Mouse (Mus musculus) NIH3T3 (cell line): ENCODE measurements around the gene Saxo1.

Experiments used
- DNase-seq: peaks from one replicate; pipeline ENCODE4 v3.0.0-alpha.2; 2012; ENCODE audit warnings: low read depth

Gene Saxo1

GRCm38 (mm10) chr4:86527162-86528136 is 30.7 kb downstream of the Saxo1 start:
- DNase-seq = peak; percentile 44

DNA sequence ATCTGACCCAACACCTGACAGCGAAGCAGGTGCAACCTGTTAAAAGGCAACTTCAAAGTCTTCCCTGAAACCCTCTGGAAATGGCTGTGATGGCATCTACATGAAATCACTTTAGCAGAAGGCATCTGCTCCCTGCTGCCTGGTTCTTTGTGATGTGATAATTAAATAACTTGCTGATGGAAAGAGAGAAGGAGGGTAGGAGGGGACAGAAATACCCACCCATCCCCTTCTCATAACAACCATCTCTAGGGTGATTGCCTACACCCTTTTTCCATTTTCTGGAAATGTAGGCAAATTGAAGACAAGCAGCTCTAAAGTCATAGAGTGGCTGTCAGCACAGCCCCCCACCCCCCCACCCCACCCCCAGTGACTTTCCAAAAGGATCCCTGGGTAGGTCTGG is 33.6 kb downstream of the Saxo1 start:
- DNase-seq = no peak

DNA sequence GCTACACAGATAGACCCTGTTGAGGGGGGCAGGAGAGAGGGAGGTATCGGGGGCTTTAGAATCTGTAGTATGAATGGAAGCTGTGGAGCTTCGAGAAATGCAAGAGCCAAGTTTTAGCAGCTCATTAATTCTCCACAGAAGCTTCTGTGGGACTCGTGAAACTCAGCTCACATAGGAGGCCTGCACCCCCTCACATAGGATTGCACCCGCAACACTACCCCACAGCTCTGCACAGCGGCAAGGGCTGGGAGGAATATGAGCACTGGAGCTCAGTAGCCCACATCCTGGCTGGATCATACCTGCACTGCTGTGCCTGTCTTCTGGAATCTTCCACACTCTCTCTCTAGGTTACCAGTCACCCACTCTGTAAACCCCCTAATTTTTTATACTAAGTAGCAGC is 34.4 kb downstream of the Saxo1 start:
- no peak for DNase-seq

DNA sequence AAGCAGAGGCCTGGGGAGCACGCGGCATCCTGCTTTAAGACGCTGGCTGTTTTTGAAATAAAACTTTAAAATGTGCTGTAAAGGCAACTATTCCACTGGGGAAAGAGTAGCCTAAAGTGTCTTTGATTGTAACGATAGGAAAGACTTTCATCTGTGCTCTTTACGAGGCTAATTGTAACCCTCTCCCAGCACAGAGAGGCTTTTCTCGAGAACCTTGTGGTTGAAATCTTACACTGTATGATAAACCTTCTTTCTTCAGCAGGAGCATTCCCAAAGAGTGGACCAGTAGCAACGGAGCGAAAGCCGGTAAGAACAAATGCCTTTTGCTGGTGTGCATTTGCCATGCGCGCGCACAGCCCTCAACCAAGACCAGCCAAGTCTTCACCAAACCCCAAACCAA is 37.4 kb downstream of the Saxo1 start:
- DNase-seq = no peak

DNA sequence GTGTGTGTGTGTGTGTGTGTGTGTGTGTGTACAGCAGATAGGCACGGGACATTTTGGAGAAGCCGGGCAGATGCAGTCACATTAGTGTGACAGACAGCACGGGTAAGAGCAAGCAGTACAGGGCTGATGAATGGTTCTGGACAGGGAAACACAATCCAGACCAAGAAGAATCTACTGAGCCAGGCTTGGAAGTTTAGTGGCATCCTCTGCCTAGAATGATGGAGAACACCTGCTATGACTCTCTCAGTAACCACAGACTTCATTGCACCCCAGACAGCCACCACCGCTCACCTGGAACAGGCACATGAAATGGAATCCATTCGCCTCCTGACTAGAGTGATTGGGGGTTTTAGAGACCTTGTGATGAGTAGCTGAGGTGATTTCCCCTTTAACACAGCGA is 38.2 kb downstream of the Saxo1 start:
- no peak for DNase-seq

DNA sequence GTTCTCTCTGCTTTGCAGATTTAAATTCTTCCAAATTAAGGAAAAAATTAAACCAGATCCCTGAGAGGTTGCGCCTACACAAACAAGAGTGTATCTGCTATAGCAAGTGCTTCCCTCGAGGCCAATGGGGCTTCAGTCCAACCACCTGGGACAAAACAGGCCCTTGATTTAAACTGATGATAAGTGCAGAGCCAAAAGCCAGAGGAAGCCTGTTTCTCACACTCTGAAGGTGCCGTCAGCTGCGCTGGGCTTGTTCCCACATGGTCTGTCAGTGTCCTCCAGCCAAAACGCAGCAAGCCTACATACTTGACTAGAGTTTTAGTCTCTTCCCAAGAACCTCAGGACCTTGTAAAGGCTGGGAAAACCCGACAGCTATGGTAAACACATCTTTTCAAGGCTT is 53.5 kb downstream of the Saxo1 start:
- no peak for DNase-seq

DNA sequence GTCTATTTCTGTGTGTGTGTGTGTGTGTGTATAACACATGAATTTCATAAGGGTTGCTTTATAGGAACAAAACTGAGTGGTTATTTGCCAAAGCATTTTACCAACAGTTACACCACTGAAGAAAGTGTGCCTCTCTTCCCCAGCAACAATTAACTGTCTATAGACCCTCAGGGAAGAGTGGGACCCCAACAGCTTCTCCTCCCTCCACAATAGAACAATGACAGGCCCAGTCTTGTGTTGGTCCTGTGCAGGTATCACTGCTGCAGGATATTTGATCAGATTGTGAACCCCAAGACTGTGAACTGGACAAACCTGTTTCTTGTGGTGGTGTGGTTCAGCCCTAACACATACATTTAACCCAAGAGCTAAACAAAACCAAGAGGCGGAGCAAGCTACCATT is 58.6 kb downstream of the Saxo1 start:
- no peak for DNase-seq

GRCm38 (mm10) chr4:86498754-86499153 is 59.4 kb downstream of the Saxo1 start:
- no peak for DNase-seq

DNA sequence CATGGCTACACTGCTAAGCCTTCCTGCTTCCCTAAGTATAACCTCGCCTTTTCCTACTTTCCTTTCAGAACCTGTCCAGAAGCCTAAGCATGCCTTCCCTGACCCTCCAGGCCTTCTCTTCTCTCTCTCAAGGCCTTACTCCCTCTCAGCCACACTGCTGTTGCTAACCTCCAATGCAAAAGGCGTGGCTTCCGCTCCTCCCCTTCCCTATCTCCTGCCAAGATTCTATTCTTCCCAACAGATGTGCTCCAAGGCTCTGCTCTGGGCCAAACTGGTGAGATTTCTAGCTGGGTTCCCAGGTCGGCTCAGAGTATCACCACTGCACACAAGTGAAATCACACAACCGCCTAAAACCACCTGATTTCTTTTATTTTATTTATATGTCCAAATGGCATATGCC is 69.0 kb downstream of the Saxo1 start:
- DNase-seq = peak; percentile 19

- DNase-seq = no peak
Observed at GRCm38 (mm10) chr4:86486901-86487300, 71.2 kb downstream of the Saxo1 start.

DNA sequence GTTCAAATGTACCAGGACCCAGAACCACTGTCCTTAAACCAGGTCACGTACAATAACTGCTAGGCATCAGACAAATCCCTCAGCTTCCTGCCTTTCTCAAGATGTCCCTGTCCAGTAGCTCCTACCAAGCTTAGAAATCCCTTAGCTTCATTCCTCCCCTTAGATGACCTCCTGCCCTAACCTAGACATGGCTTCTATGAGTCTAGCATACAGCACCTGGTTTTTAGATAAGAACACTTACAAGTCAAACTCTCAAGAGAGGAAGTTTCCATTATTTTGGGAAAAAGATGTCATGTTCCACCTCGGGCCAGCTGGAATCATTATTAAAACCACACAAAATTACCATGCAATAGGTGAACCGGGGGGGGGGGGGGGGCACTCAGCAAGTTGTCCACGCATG is 71.6 kb downstream of the Saxo1 start:
- DNase-seq = no peak

DNA sequence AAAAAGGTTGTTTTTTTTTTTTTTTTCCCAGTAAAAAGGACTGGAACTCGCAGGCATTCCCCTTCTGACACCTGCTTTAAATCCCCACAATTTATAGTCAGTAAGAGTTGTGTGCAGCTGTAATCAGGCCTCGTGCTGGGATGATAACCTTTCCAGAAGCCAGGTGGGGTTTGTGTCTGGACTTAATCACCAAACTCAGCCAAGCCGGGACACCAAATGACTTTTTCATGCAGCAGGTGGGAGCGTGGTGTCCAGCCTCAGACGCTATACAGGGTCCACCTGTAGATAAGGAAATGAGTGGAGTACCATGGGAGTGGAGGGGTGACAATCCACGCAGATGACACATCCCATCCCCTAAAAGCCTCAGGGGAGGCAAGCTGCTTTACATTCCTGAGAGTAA is 73.1 kb downstream of the Saxo1 start:
- no peak for DNase-seq

GRCm38 (mm10) chr4:86483686-86484085 is 74.4 kb downstream of the Saxo1 start:
- no peak for DNase-seq

DNA sequence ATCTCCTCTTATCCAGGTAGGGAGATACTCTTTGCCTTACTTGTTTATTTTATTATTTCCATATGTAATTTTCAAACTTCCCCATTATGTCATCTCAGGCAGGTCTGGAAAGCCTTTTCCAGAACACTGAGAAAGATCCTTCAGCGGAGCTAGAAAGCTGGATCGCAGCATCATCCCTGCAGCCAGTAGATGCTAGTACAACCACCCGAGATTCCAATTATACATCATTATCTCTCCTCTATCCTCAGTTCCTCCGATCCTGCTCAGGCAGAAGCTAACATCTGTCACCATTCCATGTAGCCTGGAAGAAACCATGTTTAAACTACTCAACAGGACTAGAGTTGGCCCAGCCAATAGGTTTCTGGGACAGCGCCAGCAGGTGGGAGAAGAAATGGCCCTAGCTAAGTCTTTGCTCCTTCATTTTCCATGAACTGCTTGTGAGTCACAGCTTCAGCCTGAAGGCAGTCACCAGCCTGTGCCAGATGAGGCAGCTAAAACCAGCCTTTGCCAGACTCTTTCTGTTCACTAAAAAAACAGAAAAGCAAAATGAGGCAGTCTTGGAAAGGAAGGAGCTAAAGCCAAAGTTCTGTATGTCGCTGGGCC is 75.0 kb downstream of the Saxo1 start:
- peak; percentile 38 for DNase-seq

GRCm38 (mm10) chr4:86480891-86481290 is 77.2 kb downstream of the Saxo1 start:
- no peak for DNase-seq

DNA sequence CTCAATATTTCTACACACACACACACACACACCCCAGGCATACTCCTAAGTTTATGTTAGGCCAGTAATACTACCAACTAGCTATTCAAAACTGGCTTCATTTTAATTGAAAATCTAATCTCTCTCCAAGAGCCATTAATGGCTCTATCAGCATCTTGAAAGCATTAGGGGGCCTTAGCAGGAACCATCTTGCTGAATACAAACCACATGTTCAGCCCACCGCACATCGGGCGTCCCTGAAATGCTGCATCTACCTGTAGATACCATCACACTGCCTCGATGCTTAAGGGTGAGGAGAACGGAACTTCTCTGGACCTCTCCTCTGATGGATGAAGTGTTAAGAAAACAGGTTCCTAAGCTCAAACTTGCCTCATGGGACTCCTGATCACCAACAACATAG is 93.3 kb downstream of the Saxo1 start:
- no peak for DNase-seq

- no peak for DNase-seq
Observed at GRCm38 (mm10) chr4:86450468-86450867, 107.7 kb downstream of the Saxo1 start.

DNA sequence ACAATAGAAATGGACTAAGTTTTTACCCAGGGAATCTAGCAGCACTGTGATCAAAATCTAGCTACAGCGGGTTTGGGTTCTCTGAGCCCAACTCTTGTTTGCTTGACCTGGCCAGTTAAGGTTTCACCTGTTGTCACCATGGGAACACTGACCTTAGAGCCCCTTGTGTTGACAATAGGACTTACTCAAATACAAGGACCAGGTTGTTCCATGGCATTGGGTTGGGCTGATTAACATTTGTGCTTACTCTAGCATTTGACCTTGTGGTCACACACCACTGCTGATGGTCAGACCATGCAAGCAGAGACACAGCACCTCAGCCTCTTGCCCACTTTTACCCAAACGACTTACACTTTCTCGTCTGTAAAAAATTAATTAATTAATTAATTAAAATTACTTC is 121.8 kb downstream of the Saxo1 start:
- DNase-seq = no peak

- DNase-seq = no peak
Observed at GRCm38 (mm10) chr4:86435631-86436030, 122.5 kb downstream of the Saxo1 start.

DNA sequence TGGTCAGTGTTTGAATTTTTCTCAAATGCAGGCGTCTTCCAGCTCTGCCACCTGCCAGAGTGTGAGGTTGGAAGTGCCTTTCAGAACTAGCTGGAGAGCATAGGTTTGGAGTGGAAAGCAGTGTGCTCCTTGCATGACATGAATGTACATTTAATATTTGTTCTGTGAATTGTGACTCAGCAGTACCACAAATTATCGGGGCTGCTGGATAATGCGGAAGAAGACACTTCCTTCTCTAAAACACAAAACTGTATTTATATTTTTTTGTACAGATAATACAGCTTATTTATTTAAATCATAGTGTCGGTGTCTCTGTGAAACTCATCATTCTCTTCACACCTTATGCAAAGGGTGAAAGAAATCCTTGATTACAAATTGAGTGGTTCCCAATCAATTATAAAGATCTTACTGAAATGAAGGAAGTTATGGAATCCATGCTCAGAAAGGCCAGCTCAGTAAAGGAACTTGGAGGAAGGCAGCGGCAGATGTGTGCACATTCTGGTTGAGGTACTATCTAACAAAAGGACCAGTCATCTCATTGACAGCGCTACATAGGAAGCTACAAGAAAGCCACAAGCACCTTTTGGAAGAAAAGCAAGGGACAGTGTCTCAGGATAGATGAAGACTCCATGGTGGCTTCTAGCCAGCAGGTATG is 129.9 kb downstream of the Saxo1 start:
- DNase-seq = no peak

DNA sequence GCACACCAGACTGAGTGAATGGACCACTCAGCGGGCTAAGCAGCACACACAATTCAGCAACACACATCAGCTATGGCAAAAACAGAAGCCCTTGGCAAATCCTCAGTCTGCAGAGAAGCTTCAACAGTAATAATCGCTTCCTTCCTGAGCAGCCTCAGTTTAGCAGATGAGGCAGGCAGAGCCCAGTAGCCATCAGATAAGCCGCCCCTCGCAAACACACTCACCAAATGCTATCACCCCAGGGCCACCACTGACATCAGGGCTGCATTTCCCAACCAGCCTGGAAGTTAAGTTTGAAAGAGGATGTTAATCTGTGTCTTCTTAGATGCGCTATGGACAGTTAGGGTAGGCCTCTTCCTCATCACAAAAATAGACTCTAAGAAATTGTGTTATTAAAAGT is 130.8 kb downstream of the Saxo1 start:
- no peak for DNase-seq

DNA sequence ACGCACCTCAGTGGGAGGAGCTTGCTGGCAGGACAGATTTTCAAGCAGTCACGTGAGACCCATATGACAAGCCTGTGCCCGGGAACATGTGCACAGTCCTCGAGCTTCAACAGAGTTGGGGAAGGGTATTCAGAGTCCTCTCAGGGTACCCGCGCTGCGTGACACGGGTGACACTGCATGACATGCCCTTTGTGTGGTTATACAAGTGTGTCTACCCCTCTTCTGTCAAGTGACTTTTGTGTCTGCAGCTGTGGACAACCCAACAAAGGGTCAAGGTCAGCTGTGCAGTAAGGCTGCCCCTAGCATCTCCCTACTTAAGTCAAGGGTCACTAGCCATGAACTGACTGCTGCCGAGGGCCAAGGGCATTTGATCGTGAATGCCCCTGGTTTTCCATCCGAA is 131.6 kb downstream of the Saxo1 start:
- no peak for DNase-seq

DNA sequence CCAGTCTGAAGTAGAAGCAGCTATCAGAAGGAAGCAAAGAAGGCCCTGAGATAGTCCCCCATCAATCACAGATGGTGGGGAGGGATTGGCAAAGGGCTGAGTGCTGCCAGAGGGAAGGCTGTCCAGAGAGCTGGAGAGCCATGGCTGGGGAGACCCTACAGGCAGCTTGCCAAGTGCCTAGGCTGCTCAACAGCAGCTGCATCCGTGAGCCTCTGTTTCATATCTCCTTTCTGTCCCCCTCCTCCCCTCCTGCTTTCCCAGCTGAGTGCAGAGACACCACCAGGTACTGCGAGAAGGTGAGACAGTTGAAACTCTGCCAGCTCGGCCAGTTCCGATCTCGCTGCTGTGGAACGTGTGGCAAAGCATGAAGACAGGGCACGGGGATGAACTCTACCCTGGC is 132.5 kb downstream of the Saxo1 start:
- no peak for DNase-seq
